Mouse (Mus musculus): ENCODE data around the gene Zdhhc23. TPM values are rescaled to one million over a fixed set of nuclear protein-coding genes. Genes with fewer than 3 reads are reported as not detected.

The Zdhhc23 gene
- total and polyA plus RNA-seq, 2 experiments from 2014 or later = 0.46 to 0.72 TPM

DNA sequence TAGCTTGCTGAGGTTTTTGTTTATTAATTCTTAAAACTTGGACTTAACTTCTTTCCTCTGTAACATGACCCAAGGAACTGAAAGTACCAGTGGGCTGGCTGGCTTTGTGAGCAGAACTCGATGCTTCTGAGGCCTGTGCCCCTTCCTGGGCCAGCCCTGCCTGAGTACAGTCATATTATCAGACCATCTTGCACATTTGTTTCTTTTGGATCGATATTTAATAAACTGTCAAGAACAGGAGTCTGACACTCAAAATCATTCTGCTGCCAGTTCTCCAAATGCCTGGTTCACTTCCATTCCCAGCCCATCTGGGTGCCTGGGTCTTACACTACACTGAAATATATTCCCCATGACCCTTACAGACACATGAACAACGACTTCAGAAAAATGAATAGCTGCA is 33.7 kb downstream of the Zdhhc23 start:
- Histone ChIP-seq H3K27me3 (ENCODE audit: control insufficient read depth, insufficient read depth, low read length) (no peaks in the 10 kb centered on the region), H3K9ac (replicated peaks; ENCODE audit: low read depth, low read length) (no peak overlapping the region), H3K4me1 (ENCODE audit: control insufficient read depth, insufficient read depth) (no peaks in the 10 kb centered on the region), H3K36me3 (replicated peaks; ENCODE audit: control insufficient read depth, insufficient read depth, low read length) (no peaks in the 10 kb centered on the region), H3K4me3 (ENCODE audit: low read depth, low read length) (no peak overlapping the region), H3K9me3 (replicated peaks; ENCODE audit: control insufficient read depth, low read length) (no peaks in the 10 kb centered on the region), H3K4me2 (ENCODE audit: low read depth, low read length) (no peak overlapping the region), H3K27ac (ENCODE audit: low read depth) (no peak overlapping the region)
- DNase-seq (ENCODE audit: low spot score) = no peak
- TF ChIP-seq CTCF (IDR thresholded peaks at IDR 0.05; ENCODE audit: low read depth) = no peak
- ATAC-seq (ENCODE audit: insufficient read depth, low read depth) = no peak
- WGBS = 64% methylated on average over 3 of the region's 3 CpGs

- Histone ChIP-seq H3K9ac (replicated peaks; ENCODE audit: low read depth, low read length) (no peak overlapping the region), H3K36me3 (replicated peaks; ENCODE audit: control insufficient read depth, insufficient read depth, low read length) (no peaks in the 10 kb centered on the region), H3K9me3 (replicated peaks; ENCODE audit: control insufficient read depth, low read length) (no peaks in the 10 kb centered on the region), H3K4me1 (ENCODE audit: control insufficient read depth, insufficient read depth) (no peaks in the 10 kb centered on the region), H3K4me2 (ENCODE audit: low read depth, low read length) (no peak overlapping the region), H3K4me3 (ENCODE audit: low read depth, low read length) (no peak overlapping the region), H3K27ac (ENCODE audit: low read depth) (no peak overlapping the region), H3K27me3 (ENCODE audit: control insufficient read depth, insufficient read depth, low read length) (no peaks in the 10 kb centered on the region)
- DNase-seq (ENCODE audit: low spot score) (no peak), ATAC-seq (ENCODE audit: insufficient read depth, low read depth) (no peak)
- WGBS = 79% methylated on average over 3 of the region's 3 CpGs
- TF ChIP-seq CTCF (IDR thresholded peaks at IDR 0.05; ENCODE audit: low read depth) (no peak), EP300 (IDR thresholded peaks at IDR 0.05; ENCODE audit: low read depth) (no peak)
These were observed 34.2 kb downstream of the Zdhhc23 start for GRCm38 (mm10) chr16:43945351-43945750.

DNA sequence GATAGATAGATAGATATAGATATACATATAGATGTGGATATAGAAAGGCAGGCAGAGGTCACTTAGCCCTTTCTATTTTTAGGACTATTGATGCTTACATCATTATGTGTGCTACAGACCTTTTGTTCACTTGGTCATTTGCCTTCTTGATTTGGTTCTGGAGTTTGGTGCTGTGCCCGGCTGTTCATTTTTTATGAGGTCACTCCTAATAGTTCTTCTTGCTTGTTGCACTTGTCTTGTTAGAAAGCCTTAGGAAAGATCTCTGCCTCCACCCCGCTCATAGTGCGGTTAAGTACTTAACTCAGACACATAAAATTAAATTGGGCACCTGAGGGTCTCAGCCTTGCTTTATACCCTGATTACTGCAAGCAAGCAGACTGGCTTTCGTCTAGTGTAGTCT is 38.7 kb downstream of the Zdhhc23 start:
- no peak overlapping the region for H3K4me3 ChIP-seq (ENCODE audit: low read depth, low read length)
- no peak overlapping the region for H3K9ac ChIP-seq (replicated peaks; ENCODE audit: low read depth, low read length)
- ATAC-seq (ENCODE audit: insufficient read depth, low read depth) (no peak), DNase-seq (ENCODE audit: low spot score) (no peak)
- H3K27me3 ChIP-seq (ENCODE audit: control insufficient read depth, insufficient read depth, low read length) = no peaks in the 10 kb centered on the region
- H3K36me3 ChIP-seq (replicated peaks; ENCODE audit: control insufficient read depth, insufficient read depth, low read length) = no peaks in the 10 kb centered on the region
- WGBS = 91% methylated on average over 4 of the region's 4 CpGs
- no peak overlapping the region for H3K4me2 ChIP-seq (ENCODE audit: low read depth, low read length)
- no peaks in the 10 kb centered on the region for H3K4me1 ChIP-seq (ENCODE audit: control insufficient read depth, insufficient read depth)
- no peaks in the 10 kb centered on the region for H3K9me3 ChIP-seq (replicated peaks; ENCODE audit: control insufficient read depth, low read length)
- no peak overlapping the region for H3K27ac ChIP-seq (ENCODE audit: low read depth)
- TF ChIP-seq CTCF (IDR thresholded peaks at IDR 0.05; ENCODE audit: low read depth) = no peak
- TF ChIP-seq EP300 (IDR thresholded peaks at IDR 0.05; ENCODE audit: low read depth) = no peak

DNA sequence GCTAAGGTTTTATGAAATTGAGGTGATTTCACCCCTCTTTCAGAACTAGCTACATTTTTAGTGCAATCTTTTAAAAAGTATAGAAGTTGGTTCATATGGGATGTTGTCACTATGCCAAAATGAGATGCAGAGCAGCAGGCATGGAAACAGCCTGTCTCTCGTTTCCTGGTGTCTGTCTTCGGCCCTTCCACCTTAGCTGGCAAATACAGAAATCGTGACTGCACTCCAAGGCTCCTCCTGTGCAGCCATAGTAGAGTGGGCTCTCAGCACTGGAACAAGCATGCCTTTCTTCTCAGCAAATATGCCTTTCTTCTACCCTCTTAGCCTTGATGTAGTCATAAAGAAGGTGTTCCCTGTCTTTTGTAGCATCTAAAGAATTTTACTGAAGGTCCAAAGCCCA is 43.7 kb downstream of the Zdhhc23 start:
- Histone ChIP-seq H3K4me1 (ENCODE audit: control insufficient read depth, insufficient read depth) (no peaks in the 10 kb centered on the region), H3K4me3 (ENCODE audit: low read depth, low read length) (no peak overlapping the region), H3K9me3 (replicated peaks; ENCODE audit: control insufficient read depth, low read length) (no peaks in the 10 kb centered on the region), H3K27ac (ENCODE audit: low read depth) (no peak overlapping the region), H3K27me3 (ENCODE audit: control insufficient read depth, insufficient read depth, low read length) (no peaks in the 10 kb centered on the region), H3K9ac (replicated peaks; ENCODE audit: low read depth, low read length) (no peak overlapping the region), H3K36me3 (replicated peaks; ENCODE audit: control insufficient read depth, insufficient read depth, low read length) (no peaks in the 10 kb centered on the region), H3K4me2 (ENCODE audit: low read depth, low read length) (no peak overlapping the region)
- 67% methylated on average over 3 of the region's 3 CpGs for WGBS
- ATAC-seq (ENCODE audit: insufficient read depth, low read depth) (no peak), DNase-seq (ENCODE audit: low spot score) (no peak)
- no peak for TF ChIP-seq EP300 (IDR thresholded peaks at IDR 0.05; ENCODE audit: low read depth)
- no peak for TF ChIP-seq CTCF (IDR thresholded peaks at IDR 0.05; ENCODE audit: low read depth)

DNA sequence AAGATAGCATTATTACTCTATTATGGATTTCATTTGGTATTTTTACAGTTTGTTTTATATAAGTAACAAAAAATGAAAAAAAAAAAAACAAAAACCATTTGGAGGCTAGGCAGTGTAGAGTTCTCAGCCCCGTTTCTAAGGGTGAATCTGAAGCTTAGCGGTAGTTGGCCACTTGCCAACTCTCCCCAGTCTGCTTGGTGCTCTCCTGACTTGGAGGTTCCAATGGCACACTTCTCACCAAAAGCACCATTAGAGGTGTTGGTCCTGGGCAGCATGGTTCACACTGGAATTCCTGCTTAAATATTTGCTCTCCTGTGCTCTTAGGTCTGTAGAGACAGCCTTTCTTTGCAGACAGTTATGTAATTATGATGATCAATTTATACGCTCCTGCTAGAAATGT is 44.2 kb downstream of the Zdhhc23 start:
- no peak for DNase-seq (ENCODE audit: low spot score)
- Histone ChIP-seq H3K27me3 (ENCODE audit: control insufficient read depth, insufficient read depth, low read length) (no peaks in the 10 kb centered on the region), H3K9ac (replicated peaks; ENCODE audit: low read depth, low read length) (no peak overlapping the region), H3K4me3 (ENCODE audit: low read depth, low read length) (no peak overlapping the region), H3K27ac (ENCODE audit: low read depth) (no peak overlapping the region), H3K4me1 (ENCODE audit: control insufficient read depth, insufficient read depth) (no peaks in the 10 kb centered on the region), H3K36me3 (replicated peaks; ENCODE audit: control insufficient read depth, insufficient read depth, low read length) (no peaks in the 10 kb centered on the region), H3K4me2 (ENCODE audit: low read depth, low read length) (no peak overlapping the region), H3K9me3 (replicated peaks; ENCODE audit: control insufficient read depth, low read length) (no peaks in the 10 kb centered on the region)
- WGBS = 59% methylated on average over 3 of the region's 3 CpGs
- no peak for ATAC-seq (ENCODE audit: insufficient read depth, low read depth)
- TF ChIP-seq CTCF (IDR thresholded peaks at IDR 0.05; ENCODE audit: low read depth) = no peak
- no peak for TF ChIP-seq EP300 (IDR thresholded peaks at IDR 0.05; ENCODE audit: low read depth)

- no peak overlapping the region for H3K27ac ChIP-seq (ENCODE audit: low read depth)
- H3K4me3 ChIP-seq (ENCODE audit: low read depth, low read length) = no peak overlapping the region
- H3K9ac ChIP-seq (replicated peaks; ENCODE audit: low read depth, low read length) = no peak overlapping the region
- H3K4me2 ChIP-seq (ENCODE audit: low read depth, low read length) = no peak overlapping the region
- no peak for ATAC-seq (ENCODE audit: insufficient read depth, low read depth)
- no peaks in the 10 kb centered on the region for H3K36me3 ChIP-seq (replicated peaks; ENCODE audit: control insufficient read depth, insufficient read depth, low read length)
- no peak for TF ChIP-seq EP300 (IDR thresholded peaks at IDR 0.05; ENCODE audit: low read depth)
- TF ChIP-seq CTCF (IDR thresholded peaks at IDR 0.05; ENCODE audit: low read depth) = no peak
- no peaks in the 10 kb centered on the region for H3K4me1 ChIP-seq (ENCODE audit: control insufficient read depth, insufficient read depth)
- H3K27me3 ChIP-seq (ENCODE audit: control insufficient read depth, insufficient read depth, low read length) = no peaks in the 10 kb centered on the region
- no peak for DNase-seq (ENCODE audit: low spot score)
- no peaks in the 10 kb centered on the region for H3K9me3 ChIP-seq (replicated peaks; ENCODE audit: control insufficient read depth, low read length)
- 87% methylated on average over 8 of the region's 8 CpGs for WGBS
These were observed 44.7 kb downstream of the Zdhhc23 start for GRCm38 (mm10) chr16:43934856-43935255.

Data from heart, postnatal 0 days (tissue).